Mouse (Mus musculus): ENCODE measurements around the gene Man2a1.
A peak's percentile ranks its signal among the peaks of the same experiment; 100 is the strongest.

Man2a1 gene

DNA sequence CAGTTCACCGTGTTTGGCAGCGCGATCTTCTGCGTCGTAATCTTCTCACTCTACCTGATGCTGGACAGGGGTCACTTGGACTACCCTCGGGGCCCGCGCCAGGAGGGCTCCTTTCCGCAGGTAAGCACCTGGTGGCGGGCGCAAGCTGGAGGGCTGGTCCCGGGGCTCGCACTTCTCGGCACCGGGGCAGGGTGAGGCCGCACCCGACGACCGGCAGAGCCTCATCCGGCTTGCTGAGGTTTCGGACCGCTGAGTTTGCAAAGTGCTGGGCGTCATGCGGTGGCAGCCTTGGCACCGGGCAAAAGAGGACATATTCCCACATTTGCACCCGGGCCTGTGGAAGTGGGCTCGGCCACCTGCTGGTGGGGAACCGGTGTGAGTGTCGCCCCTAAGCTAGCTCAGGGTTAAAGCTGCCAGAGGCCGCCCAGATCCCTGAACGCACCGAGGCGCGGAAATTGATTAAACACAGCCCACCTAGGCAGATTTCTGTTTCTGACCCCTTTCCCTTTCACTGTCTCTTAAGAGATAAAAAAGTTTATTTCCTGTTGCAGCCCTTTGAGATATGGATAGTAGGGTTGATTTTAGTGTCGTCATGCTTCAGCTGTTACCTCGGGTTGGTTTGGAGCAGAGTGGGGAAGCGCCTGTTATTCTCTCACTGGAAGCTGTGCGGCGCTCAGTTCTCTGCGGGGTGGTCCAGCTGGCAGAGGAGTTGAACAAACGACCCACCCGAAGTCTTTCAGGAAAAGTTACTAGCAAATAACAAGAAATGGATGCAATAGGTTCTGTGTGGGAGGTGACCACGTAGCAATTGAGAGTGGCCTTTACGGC lies 1.4 kb downstream of the Man2a1 start:
- peak; percentile 84 for DNase-seq (ENCODE audit: low read depth, low spot score)

DNA sequence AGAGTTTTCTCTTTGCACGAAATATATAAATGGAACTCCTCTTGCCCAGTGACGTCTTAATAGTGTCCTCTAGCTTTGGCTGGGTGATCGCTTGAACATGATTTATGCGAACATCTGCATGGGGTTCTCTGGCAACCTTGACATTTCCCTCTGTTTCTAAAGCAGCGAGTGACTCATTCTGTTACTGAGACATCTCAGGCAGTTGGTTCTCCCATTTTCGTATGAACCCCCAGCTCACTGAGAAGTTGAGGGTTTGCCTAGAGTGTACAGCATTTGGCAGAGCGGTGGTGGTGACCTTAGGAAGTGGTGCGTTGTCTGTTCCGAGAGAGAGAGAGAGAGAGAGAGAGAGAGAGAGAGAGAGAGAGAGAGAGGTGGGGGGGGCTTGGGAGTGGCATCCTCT lies 2.6 kb downstream of the Man2a1 start:
- peak; percentile 83 for DNase-seq (ENCODE audit: low read depth, low spot score)

DNA sequence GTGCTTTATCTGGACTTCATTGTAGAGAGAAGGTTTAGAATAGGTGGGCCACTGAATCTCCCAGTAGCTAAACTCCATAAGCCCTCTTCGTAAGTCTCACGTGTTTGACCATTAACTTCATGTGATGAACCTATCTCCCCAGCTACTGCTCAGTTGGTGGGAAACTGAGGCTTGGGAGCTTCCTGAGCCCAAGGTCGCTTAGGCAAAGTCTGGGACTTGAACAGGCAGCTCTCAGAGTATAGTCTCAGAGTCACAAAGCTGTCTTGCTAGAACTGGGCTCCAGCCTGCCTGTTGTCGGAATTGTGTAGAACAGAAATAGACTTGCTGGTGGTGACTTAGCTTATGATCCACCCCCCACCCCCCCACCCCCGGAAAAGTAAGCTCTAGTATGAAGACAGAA lies 3.0 kb downstream of the Man2a1 start:
- no peak for DNase-seq (ENCODE audit: low read depth, low spot score)

DNA sequence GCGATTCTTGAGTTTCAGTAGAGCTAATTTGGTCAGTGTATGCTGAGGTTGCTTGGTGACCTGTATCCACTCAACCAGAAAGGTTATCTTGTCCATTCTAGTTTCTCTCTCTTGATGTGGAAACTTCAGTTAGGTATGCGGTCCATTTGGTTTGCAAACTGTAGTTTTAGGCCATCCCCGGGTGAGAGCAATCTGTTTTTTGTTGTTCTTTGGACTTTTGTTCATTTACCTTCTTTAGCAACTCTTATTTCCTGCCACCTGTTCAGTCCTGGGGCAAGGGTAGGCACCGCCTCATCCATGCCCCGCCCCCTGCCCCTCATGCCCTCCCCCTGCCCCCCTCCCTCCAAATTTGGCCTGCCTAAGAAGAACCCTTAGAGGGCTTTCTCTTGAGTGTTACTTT lies 3.6 kb downstream of the Man2a1 start:
- peak; percentile 81 for DNase-seq (ENCODE audit: low read depth, low spot score)

DNA sequence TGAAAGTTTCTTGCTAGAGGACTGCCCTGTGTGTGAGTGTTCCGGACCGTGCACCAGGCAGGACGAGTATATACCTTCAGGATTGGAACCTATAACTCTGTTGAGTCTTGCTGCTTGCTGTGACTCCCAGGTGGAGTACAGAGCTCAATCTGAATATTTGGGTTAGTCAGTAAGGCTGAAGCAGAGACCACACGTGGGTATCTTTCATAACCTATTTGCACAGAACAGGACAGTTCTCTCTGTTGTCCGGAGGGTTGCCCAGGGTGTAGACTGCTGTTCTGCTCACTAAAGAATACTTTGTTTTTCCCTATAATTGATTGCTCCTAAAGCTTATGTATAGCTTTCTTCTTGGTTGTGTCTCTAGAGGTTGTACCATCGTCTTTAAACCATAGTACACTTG lies 7.7 kb downstream of the Man2a1 start:
- DNase-seq (ENCODE audit: low read depth, low spot score), result no peak

DNA sequence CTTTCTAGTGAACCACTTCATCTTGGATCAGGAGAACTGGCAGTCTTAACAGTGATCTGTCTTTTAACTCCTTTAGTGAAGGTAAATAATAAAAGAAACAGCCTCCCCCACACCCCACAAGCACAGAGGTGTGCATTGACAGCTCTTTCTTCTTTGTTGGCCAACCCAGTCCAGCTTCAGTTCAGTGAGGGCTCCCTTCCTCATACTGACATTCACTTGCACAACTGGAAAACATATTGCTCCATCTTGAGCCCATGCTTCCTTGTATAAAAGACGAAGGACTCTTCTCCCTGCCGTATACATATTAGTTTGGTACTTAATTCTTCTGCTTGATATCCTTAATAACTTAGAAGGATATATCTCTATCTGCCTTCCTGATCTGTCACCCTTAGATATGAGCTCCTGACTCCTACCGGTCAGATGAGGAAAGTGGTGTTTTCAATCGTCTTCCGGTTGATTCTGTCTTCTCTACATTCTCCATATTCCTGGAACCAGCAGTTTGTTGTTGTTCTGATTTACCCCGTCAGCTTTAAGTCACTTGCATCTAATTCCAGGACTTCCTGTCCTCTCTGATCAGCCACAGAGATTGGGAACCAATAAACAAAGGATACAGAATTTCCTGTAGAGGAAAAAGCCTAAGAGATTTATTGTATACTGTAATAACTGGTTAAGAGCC lies 8.5 kb downstream of the Man2a1 start:
- no peak for DNase-seq (ENCODE audit: low read depth, low spot score)

DNA sequence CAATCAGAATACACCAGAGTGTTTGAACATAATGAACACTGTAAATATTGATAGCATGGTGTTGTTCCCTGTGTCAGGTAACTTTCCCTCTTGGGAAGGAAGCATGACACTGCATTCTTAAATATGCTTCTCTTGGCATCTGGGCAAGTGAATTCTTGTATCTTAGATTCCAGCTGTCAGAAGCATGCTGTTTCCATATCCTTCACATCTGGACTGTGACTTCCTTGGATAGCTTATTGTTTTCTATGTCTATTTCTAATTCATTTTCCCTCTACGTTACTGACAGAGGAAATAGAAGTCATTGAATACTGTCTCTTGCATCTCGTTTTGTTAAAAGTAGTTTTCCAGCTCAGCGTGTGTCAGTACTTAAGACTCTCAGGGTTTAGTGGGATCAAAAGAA lies 9.2 kb downstream of the Man2a1 start:
- DNase-seq (ENCODE audit: low read depth, low spot score), result no peak

DNA sequence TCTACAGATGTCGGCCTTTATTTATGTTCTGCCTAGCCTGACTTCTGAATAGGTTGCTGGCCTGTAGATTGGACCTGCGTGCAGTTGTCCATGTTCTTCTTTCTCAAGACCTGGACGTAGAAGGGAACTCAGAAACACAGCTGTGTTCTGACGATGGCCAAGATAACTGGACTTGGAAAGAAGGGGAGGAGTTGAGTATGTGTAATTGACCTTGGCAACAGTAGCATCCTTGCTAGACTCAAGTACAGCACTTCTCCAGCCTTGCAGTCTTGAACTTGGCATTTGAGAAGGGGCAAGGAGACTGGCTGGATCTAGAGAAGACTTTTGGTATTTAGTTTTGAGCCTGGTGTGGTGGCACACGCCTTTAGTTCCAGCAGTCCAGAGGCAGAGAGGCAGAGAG lies 10.9 kb downstream of the Man2a1 start:
- DNase-seq (ENCODE audit: low read depth, low spot score), result no peak

DNA sequence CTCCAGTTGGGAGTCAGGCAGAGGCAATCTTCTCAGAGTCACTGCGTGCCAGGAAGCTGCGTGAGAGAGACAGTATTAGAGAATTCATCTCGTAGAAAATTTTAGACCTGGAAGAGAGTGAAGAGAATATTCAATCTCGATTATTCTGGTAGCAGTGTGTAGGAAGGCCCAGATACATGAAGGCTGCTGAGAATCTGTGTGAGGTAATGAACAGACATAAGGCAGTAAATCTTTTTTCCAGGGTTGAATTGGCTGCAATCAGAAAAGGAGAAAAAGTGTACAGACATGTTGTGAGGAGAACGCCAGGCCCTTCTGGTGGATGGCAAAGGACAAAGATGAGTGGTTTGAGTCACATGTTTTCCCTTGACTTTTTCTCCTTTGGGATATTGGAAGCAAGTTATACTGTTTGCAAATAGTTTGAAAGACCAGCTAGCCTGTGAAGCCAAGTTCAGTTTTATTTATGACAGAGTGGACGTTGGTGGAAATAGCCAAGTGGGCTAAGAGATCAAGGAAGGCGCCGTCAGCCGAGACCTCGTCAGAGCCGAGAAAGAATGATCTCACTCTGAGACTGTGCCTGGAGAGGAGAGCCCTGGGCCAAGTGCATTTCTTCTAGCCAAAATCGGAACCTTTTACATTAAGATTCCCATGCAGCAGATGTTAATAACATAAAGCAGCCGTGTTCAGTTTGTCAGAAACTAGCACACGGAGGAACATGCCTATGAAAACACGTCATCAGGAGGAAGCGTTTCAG lies 11.8 kb downstream of the Man2a1 start:
- no peak for DNase-seq (ENCODE audit: low read depth, low spot score)

DNA sequence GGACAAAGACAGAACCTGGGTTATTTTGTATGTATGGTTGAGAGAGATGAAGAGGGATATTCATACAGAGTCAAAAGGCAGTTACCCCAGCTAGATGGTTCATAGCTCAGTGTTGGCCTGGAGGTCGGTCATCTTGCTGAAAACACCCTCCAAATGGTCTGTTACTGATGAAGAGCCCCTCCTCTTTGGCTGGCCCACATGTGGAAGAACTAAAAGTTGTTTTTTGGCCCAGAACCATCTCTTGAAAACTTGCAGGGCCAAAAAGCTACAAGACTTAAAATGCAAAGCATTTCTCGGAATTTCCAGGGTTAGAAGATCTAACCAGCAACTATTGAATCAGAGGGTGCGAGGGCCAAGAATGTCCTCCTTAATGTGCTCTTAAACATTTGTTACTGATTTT lies 12.4 kb downstream of the Man2a1 start:
- no peak for DNase-seq (ENCODE audit: low read depth, low spot score)

DNA sequence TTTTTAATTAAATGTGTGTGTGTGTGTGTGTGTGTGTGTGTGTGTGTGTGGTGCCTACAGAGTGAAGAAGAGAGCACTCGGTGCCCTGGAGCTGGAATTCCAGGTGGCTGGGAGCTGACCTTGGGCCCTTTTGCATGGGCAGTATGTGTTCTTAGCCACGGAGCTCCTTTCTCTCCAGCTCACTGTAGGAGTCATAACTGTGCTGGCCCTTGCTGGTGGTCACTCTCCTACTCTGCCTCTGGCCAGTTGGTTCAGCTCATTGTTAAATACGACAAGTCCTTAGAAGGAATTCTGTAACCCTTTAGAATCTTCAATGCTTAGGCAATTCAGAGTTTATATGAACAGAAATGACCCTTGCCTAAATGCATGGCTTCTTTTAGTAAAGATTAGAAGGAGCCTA lies 12.8 kb downstream of the Man2a1 start:
- DNase-seq (ENCODE audit: low read depth, low spot score), result no peak

DNA sequence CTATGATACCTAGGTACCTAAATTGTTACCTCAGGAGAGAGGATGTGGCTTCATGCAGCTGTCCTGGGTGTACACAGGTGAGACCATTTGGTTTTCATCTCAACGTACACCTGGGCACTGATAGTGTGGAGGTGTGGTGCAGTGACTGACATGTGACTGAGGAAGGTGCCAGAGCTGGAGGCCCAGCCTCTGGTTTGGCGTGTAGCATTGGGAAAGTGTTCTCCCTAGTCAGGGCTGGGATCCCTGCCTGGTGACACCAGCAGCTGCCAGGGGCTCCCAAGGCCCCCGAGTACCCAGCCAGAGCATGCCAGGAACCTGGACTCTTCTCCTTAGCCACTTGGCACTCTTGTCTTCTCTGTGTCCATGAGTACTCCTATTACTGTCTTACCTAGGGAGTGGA lies 14.3 kb downstream of the Man2a1 start:
- DNase-seq (ENCODE audit: low read depth, low spot score), result no peak

DNA sequence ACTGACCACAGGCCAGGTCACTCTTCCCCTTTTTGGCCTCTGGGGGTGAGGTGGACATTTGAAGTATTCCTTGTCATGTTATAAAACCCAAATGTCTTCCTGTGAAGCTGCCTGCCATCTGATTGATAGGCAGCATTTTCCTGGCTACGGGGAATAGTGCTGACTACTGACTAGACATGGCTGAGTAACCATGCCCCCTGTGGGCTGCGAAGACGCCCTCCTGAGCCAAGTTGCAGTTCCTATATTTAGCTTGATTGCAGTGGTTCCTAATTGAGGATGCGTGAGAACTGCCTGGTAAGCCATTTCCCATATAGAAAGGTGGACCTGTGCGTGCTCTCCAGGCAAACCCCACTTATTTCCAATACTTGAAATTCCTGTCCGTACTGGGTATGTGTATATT lies 14.9 kb downstream of the Man2a1 start:
- DNase-seq (ENCODE audit: low read depth, low spot score), result no peak

DNA sequence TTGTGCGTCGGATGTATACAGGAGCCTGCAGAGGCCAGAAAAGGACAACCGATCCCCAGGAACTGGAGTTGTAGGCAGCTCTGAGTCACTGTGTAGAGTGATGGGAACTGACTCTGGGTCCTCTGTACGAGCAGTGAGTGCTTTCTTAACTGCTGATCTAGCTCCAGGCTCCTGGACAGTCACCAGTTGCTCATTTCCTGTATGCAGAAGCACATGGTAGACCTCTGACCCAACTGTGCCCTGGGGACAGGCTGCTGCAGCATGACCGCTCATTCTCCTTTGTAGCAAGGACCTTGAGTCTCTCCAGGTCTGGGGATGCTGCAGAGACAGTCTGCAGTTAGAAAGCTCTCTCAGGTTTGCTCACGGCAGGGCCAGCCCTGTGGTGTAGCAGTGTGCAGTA lies 15.7 kb downstream of the Man2a1 start:
- no peak for DNase-seq (ENCODE audit: low read depth, low spot score)

DNA sequence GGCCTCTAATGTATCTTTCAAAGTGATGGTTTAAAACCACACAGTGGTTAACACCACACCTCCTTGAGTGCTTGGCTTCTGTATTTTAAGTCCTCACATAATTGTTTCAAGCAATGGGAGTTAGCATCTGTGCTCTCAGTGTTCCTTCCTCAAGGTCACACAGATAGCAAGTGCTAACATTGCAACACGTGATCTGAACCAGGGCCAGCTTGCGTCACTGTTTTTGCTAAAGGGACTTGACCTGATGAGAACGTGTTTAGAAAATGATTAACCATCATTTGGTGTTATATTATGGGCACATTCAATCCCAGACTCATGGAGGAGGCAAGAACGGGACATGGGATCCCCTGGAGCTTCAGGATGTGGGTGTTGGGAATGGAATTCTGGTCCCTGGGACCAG lies 17.3 kb downstream of the Man2a1 start:
- DNase-seq (ENCODE audit: low read depth, low spot score), result no peak

DNA sequence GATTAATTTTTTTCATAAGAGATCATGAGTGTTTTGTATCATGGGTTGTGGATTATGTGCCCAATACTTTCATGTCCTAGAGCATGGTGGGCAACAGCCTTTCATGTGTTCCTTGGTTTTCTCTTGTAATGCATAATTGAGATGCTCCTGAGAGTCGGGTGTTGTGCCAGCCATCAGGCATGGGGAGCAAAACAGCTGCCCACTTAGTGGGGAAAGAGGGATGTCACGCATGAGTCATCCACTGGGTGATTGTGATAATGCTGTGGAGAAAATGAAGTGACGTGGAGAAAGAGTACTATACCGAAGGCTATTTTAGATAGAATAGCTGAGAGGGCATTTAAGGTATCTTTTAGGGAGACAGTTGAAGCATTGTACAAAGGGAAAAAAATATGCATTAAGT lies 18.5 kb downstream of the Man2a1 start:
- DNase-seq (ENCODE audit: low read depth, low spot score), result no peak

DNA sequence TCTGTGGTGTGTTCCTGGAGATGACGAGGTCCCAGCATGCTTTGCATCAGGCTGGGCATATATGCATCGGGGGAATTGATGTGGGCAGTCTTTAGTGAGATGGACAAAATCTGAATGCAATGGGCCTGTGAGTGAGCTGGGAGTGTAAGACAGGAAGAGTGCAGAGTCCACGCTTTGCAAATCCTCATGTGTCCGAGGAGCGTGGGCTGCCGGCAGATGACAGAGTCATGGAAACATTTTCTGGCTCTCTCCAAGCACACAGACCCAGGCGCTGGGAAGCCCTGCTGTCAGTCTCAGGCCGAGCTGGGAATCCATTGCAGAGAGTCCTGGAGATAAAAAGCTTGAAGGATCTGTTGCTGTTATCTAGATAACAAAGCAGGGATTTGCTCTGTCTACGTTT lies 19.6 kb downstream of the Man2a1 start:
- no peak for DNase-seq (ENCODE audit: low read depth, low spot score)

DNA sequence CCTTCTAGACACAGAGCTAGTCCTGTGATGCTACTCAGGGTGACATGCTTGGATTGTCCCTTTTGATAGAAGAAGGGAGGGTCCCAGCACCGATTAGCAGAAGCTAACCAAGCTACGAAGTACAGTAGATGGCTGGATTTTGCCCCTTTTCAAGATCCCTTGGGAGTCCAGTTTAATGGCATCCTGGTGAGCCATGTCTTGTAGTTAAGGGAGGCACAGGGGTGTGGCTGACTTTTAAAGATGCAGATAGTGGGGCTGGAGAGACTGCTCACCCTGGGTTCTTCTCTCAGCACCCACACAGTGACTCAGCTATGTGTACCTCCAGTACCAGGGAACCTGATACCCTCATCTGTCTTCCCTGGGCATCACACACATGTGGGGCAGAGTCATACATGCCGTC lies 20.1 kb downstream of the Man2a1 start:
- DNase-seq (ENCODE audit: low read depth, low spot score), result peak; percentile 61

DNA sequence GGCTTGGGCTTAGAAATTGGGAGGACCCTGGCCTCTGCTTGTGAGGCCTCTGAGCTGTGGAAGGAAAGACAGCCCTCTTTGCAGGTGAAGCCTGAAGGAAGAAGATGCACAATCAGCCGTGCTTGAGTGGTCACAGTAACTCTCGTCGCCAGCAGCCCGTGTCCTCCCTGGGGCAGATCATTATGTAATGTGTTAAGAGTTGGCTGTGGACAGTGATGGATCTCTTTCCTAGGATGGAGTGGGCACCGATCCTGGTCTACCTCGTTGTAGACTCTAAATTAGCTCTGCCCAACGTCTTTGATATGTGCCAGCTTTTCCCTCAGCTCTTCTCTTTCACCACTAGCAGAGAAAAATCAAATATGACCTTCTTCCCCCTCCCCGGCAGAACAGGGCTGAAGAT lies 20.7 kb downstream of the Man2a1 start:
- peak; percentile 83 for DNase-seq (ENCODE audit: low read depth, low spot score)

DNA sequence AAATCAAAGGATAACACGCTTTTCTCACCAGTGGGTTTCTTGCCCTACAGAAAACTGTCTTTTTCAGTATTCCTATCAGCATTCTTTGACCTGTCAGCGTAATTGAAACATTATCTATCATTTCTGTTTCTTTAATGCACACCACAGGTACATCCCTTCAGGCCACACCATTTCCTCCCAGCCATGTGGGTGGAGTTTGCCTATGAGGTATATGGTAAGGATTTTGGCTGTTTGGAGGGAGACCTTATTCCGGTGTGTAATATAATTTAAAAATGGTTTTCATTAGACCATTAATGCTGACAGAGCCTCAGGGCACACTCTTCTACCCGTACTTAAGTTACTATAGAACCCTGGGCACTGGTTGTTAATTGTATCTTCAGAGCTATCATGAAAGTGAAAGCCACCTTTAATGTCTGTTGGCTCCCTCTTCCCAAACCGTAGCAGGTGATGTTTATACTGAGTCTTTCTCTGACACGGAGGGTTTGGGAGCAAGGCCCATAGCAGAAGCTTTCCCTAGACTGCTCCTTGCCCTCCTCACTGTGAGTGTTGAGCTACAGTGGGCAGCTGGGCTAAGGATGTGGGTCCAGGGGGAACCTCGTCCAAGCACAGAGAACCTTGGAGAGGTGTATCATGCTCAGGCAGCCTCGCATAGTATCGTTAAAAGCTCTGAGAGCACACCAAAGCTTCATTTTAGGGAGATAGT lies 21.3 kb downstream of the Man2a1 start:
- peak; percentile 64 for DNase-seq (ENCODE audit: low read depth, low spot score)

DNA sequence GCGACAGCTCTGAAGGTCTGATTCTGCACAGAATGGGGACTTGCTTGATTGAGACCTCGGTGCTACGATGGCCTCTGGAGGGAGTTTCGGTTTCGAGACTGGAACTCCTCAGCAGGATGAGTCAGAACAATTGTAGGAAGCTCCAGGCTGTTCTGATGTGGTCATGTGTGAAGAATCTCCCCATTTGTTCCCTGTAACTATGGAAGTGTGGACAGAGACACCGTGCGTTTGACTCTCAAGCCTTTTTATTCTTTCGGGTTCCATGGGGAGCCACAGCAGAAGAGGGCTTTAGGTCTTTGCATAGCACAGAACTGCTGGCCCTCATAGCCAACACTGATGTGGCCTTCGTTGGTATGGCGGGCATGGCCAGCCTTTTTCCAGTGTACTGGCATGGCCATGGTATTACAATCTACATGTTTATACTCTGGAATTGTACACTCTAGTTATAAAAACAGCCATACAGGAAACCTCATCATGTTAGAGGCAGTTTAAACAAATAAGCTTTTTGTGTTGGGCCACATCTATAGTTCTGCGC lies 21.9 kb downstream of the Man2a1 start:
- DNase-seq (ENCODE audit: low read depth, low spot score), result no peak

DNA sequence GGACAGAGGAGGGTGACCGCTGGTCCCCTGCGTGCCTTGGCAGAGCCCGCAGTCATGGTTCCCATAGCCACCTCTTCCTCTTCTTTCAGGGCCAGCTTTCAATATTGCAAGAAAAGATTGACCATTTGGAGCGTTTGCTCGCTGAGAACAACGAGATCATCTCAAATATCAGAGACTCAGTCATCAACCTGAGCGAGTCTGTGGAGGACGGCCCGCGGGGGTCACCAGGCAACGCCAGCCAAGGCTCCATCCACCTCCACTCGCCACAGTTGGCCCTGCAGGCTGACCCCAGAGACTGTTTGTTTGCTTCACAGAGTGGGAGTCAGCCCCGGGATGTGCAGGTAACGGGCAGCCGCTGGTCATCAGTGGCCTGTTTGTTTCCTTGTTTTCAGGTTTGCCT lies 23.9 kb downstream of the Man2a1 start:
- DNase-seq (ENCODE audit: low read depth, low spot score), result no peak
